Mouse (Mus musculus): Measurements from ENCODE around the gene Rab11fip3. TPM values are rescaled to one million over a fixed set of nuclear protein-coding genes. Genes with fewer than 3 reads are reported as not detected.

Gene Rab11fip3
- polyA plus RNA-seq (2012; rRNA removed), result 4.6 and 4.8 TPM in 2 replicates

DNA sequence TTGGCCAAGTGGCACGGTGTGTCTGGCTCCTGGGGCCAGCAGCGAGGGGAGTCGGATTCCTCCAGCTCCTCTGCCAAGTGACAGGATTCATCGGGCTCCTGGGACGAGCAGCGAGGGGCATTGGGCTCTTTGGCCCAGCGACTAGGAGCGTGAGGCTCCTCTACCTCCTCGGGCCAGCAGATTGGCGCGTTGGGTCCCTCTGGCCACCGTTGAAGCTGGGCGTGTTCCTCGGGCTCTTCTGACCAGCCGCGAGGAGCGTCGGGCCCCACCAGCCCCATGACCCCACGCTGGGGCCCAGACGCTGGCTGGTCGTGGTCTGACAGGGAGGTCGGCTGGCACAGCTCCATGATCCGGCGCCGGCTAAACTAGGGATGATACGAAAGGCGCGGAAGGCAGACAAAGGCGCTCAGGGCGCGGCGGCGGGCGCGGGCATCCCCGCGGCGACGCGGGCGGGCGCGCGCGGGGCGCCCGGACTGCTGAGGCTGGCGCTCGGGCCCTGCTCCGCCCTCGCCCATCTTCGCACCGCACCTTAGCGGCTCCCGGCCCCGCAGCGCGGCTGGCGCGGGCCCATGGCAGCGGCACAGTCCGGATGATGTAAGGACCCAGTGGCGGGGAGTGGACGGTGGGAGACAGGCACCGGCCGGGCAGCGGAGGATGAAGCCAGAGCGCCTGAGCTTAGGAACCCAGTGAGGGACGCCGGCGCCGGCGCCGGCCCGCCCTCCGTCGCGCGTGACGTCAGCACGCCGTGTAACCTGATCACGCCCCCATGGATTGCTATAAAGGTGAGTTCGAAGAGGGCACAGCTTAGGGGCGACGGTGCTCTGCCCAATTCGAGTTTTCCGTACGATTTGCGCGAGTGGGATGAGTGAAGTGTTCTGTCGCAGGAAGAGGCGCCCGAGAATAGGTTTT is at the start of gene Rab11fip3:
Gene Rab11fip3, minus strand, starts transcription at position 725 of the 909 bp plus-strand sequence.

DNA sequence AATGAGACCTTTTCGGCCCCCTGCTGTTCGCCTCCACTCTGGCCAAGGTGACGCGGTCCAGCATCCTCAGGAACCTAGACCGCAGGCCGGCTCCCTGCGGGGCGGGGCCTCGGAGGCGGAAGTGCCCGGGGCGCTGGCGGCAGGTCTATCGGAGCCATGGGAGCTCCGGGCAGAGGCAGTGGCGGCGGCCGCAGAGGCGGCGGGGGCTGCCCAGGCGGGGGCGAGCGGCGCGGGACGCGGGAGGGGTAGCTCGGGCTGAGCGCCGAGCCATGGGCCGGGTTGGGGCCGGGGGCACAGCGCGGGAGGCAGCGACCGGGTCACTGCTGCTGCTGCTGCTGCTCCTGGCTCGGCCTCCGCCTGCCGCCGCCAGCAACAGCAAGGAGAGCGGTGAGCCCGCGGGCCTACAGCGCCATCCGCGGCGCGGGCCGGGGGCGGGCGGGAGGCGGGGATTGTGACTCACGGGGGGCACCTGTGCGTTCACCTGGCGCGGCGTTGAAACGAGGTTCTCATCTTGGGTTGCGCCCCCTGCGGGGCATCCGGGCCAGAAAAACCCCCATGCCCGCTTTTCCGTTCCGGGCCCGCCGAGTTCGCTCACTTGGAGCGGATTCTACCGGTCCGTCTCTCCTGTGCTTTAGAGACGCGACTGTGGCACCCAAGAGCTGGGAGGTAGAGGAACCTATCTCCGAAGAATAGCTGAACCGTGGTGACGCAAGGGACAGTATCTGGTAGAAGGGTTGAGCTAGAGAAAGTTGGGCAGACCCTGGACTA is 44.0 kb upstream of the Rab11fip3 start, which contains the start of gene Tmem8:
Gene Tmem8, plus strand, starts transcription at position 119 of the 768 bp plus-strand sequence.

DNA sequence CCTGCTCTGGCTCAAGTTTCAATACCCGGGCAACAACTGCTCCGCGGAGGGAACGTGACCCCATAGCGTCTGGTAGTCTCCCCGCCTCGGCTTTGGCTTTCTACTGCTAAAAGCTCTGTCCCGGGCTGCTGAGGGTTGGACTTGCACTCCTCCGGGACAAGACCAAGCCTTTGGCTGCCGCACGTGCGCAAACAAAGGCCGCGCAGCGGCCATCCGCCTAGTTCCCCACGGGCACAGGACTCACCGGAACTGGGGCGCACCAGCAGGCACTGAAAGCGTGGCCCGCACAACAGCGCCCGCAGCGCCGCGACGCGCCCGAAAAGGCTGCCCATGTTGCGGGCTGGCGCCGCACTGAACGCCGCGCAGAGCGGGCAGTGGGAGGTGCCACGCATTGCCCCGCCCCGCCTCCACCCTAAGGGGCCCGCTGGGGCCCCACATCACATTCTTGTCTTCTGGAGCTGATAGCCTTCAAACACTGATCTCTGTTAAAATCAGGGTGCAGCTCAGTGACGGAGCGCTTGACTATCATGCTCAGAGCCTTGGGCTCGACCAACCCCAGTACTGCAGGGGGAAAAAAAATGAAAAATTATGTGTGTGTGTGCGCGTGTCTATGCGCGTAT is 25.9 kb upstream of the Rab11fip3 start, which contains the start of gene Nme4:
Gene Nme4, minus strand, starts transcription at position 482 of the 620 bp plus-strand sequence.

DNA sequence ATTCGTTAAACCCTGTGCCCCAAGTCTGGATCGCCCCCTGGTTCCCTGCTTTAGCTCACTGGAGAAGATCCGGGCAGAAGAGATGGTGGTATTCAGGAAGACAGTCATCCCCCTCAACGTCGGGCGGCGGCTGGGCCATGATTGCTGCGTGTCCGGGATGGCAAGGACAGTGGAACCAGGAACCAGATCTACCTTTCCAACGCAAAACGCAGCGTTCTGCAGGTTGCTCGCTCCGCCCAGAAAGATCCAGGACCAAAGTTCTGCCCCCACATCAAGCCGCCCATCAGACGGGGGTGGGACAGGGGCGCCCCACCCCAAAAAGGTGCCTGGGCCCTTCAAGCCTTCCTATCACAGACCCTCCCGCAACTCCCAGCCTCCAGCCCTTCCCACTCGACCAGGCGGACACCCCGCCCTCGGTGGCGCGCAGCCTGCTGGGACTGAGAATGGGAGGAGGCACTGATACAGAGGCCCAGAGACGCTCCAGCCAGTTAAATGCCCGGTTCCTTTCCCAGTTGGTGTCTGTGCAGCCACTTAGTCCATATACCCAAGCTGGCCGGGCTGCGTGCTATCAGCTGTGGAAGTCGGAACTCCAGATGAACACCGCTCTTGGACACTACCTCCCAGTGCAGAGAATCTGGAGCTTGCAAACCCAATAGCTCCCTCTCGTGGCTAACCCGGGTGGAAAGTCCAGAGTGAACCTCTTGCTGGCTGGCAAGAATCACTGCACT is 20.7 kb upstream of the Rab11fip3 start, which contains the start of gene Decr2:
Gene Decr2, minus strand, starts transcription at position 433 of the 728 bp plus-strand sequence.

DNA sequence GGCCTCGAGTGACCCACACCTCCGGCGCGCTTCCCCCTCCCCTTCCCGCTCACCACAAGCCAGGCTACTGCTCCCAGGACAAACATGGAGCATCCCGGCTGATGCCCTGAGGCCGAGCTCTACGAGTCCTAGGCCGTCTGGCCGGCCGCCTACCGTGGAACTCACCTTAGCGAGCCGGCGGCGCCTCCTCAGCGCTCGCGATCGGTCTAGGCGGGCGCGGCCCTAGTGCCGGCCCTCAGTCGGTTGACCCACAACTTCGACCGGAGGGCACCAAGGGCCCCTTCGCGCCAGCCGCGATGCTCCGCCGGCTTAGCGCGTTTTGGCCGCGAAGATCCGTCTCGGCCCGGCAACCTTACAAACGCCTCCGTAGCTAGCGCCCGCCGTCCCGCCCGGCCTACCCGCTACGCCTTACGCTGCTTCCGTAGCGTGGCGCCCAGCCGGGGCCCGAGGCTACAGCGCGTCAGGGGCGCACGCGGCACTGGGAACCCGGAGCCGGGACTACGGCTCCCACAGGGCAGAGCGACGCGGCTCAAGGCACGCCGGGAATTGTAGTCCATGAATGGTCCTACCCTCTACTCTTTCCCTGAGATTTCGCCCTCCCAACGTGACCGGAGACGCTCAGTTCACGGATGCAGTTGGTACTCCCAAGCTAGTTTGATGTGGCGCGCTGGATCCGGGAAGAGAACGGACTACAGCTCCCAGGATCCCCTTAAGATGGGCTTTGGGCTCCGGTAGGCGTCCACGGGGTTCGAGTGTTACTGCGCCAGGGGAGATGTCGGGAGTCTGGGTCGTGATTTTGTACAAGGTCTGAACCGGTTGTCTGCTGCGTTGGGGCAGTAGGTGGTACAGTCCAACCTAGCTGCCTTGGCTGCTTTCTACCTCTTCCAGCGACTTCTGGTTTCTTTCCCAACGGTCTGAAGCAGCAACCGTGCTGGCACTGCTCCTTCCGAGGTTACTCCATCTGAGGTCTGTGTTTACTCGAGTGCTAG is 83.8 kb downstream of the Rab11fip3 start, which contains the start of gene Capn15:
Gene Capn15, minus strand, starts transcription at position 491 of the 989 bp plus-strand sequence.

DNA sequence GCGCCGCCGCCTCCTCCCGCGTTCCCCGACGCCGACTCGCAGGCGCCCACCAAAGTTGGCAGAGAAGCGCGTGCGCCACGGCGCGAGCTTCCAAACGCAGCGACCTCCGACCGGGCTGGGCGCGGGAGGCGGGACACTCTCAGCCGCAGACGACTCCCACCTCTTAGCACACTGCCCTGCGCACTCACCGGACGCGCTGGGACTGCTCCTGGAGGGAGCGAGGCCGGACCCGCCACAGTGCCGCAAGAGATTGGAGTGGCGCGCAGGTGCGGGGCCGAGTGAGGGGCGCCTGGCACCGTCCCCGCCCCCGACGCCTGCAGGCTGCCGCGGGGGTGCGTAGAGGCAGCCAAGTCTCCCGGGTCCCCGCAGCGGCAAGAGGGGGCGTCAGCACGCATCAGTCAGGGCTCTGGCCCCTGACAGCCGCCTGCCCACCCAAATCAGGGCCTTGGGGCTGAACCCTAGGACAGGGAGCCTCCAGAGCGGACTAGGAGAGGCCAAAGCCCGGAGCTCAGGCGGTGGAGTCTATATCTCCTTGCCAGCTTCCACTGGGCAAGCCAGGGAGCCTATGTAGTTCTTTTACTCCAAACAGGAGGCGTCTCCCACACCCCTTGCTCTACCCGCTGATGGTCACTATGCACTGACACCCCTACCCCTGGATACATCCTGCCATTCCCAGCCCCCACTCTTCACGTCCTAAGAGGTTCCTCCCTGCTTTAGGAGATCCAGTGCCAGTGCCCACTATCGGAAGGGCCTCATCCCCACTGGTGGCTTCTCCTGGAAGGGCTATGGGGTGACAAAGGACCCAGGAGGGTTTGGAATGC is 117.3 kb downstream of the Rab11fip3 start, which contains the start of gene A930017K11Rik:
Gene A930017K11Rik, minus strand, starts transcription at position 763 of the 821 bp plus-strand sequence.

DNA sequence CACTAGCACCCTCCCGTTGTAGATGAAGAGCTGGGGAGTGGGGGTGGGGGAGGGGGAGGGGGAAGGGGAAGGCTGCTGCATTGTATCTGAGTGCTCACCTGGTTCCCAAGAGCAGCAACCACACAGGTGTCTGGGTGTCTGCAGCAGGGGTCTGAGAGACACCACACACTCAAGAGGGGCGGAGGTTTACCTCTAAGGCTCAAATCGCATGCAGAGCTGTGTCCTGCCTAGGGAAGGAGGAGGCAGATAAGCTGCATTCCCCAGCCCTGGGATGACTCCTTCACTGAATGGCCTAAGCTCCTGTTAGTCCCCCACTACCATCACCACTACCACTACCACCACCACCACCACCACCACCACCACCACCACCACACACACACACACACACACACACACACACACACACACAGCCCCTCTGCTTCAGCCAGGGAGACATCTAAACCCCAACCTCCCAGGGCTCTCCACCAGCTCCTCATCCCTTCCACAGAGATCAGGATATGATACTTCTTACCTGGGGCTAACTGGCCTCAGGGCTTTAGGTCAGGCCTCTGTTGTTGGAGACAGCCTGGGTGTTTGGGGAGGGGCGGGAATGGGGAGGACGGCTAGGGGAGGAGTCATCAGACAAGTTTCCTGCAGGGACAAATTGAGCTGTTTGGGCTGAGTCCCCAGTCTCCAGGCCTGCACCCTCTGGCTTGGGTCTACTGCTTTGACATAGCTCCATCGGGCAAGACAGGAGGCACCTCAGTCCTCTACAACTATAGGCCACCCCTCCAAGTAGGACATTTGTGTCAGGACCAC is 124.8 kb downstream of the Rab11fip3 start, which contains the start of the genes Pigq and Nhlrc4:
Gene Pigq, minus strand, starts transcription at position 571 of the 798 bp plus-strand sequence.
Gene Nhlrc4, minus strand, starts transcription at position 596 of the 798 bp plus-strand sequence.

Other genes starting within 250 kb of the Rab11fip3 start
- gene Wdr24, start 245.9 kb downstream of the Rab11fip3 start, polyA plus RNA-seq (2012; rRNA removed), result 14.1 and 15.5 TPM in 2 replicates
- gene Jmjd8, start 240.7 kb downstream of the Rab11fip3 start, polyA plus RNA-seq (2012; rRNA removed), result 22.4 and 24.2 TPM in 2 replicates
- 82.1 and 92.4 TPM in 2 replicates for gene Stub1, start 236.2 kb downstream of the Rab11fip3 start, polyA plus RNA-seq (2012; rRNA removed)
- 1.3 and 2.0 TPM in 2 replicates for gene Rhbdl1, start 232.3 kb downstream of the Rab11fip3 start, polyA plus RNA-seq (2012; rRNA removed)
- 2.9 and 3.8 TPM in 2 replicates for gene Gm20683, start 227.8 kb downstream of the Rab11fip3 start, polyA plus RNA-seq (2012; rRNA removed)
- gene Rhot2, start 224.7 kb downstream of the Rab11fip3 start, polyA plus RNA-seq (2012; rRNA removed), result 28.3 and 35.9 TPM in 2 replicates
- 8.8 and 9.9 TPM in 2 replicates for gene Wdr90, start 208.1 kb downstream of the Rab11fip3 start, polyA plus RNA-seq (2012; rRNA removed)
- 34.5 and 45.2 TPM in 2 replicates for gene Mcrip2, start 200.8 kb downstream of the Rab11fip3 start, polyA plus RNA-seq (2012; rRNA removed)
- 61.8 and 63.8 TPM in 2 replicates for gene Mettl26, start 194.5 kb downstream of the Rab11fip3 start, polyA plus RNA-seq (2012; rRNA removed)
- 0.13 and 0.16 TPM in 2 replicates for gene Wfikkn1, start 188.7 kb downstream of the Rab11fip3 start, polyA plus RNA-seq (2012; rRNA removed)
- gene Rab40c, start 149.8 kb downstream of the Rab11fip3 start, polyA plus RNA-seq (2012; rRNA removed), result 8.7 and 11.1 TPM in 2 replicates
- gene Pigq, start 124.6 kb downstream of the Rab11fip3 start, polyA plus RNA-seq (2012; rRNA removed), result 123 and 127 TPM in 2 replicates
- gene Nhlrc4, start 124.6 kb downstream of the Rab11fip3 start, polyA plus RNA-seq (2012; rRNA removed), result 2.6 and 3.4 TPM in 2 replicates
- gene A930017K11Rik, start 117.0 kb downstream of the Rab11fip3 start, polyA plus RNA-seq (2012; rRNA removed), result 0.03 and 0.04 TPM in 2 replicates
- 5.2 and 6.5 TPM in 2 replicates for gene Capn15, start 83.8 kb downstream of the Rab11fip3 start, polyA plus RNA-seq (2012; rRNA removed)
- 55.4 and 64.8 TPM in 2 replicates for gene Decr2, start 20.8 kb upstream of the Rab11fip3 start, polyA plus RNA-seq (2012; rRNA removed)
- gene Nme4, start 26.0 kb upstream of the Rab11fip3 start, polyA plus RNA-seq (2012; rRNA removed), result 22.5 and 23.4 TPM in 2 replicates
- gene Tmem8, start 43.7 kb upstream of the Rab11fip3 start, polyA plus RNA-seq (2012; rRNA removed), result 5.3 and 5.6 TPM in 2 replicates
- gene Mrpl28, start 53.9 kb upstream of the Rab11fip3 start, polyA plus RNA-seq (2012; rRNA removed), result 49.0 and 50.7 TPM in 2 replicates
- 6.6 and 7.6 TPM in 2 replicates for gene Axin1, start 69.1 kb upstream of the Rab11fip3 start, polyA plus RNA-seq (2012; rRNA removed)
- 5.9 and 6.1 TPM in 2 replicates for gene Pdia2, start 129.5 kb upstream of the Rab11fip3 start, polyA plus RNA-seq (2012; rRNA removed)
- gene Rgs11, start 133.4 kb upstream of the Rab11fip3 start, polyA plus RNA-seq (2012; rRNA removed), result 0.50 and 0.55 TPM in 2 replicates
- gene Arhgdig, start 138.2 kb upstream of the Rab11fip3 start, polyA plus RNA-seq (2012; rRNA removed), result 3.7 and 3.9 TPM in 2 replicates
- 11.9 and 13.0 TPM in 2 replicates for gene Fam234a, start 174.7 kb upstream of the Rab11fip3 start, polyA plus RNA-seq (2012; rRNA removed)
- gene Luc7l, start 183.3 kb upstream of the Rab11fip3 start, polyA plus RNA-seq (2012; rRNA removed), result 18.0 and 21.9 TPM in 2 replicates

Measured in liver, embryonic 18 days (tissue).